Mouse (Mus musculus) embryonic facial prominence, embryonic 10.5 days (tissue): Measurements from ENCODE around the gene Atp1a2. TPM values are rescaled to one million over a fixed set of nuclear protein-coding genes. Genes with fewer than 3 reads are reported as not detected.

ENCODE experiments used
- DNase-seq: peaks from one replicate; pipeline ENCODE4 v3.0.0-alpha.2; 2017; ENCODE audit warnings: low spot score
- H3K27ac ChIP-seq: fragments of 300-500 bp; sonication (generic); replicated peaks from 2 replicates; pipeline ENCODE4 v1.5.1; 2016; ENCODE audit warnings: mild to moderate bottlenecking
- H3K27me3 ChIP-seq: fragments of 300-500 bp; sonication (generic); replicated peaks from 2 replicates; pipeline ENCODE4 v1.6.1; 2016; ENCODE audit warnings: low read depth, mild to moderate bottlenecking; ENCODE audit not compliant: poor library complexity, severe bottlenecking
- H3K36me3 ChIP-seq: fragments of 300-500 bp; sonication (generic); replicated peaks from 2 replicates; pipeline ENCODE4 v1.6.1; 2016; ENCODE audit warnings: mild to moderate bottlenecking, moderate library complexity
- H3K4me1 ChIP-seq: fragments of 300-500 bp; sonication (generic); 2 replicates; pipeline ENCODE4 v1.6.1; 2016
- H3K4me3 ChIP-seq: fragments of 300-500 bp; sonication (generic); 2 replicates; pipeline ENCODE4 v1.5.1; 2016; ENCODE audit warnings: mild to moderate bottlenecking, moderate library complexity
- H3K9me3 ChIP-seq: fragments of 300-500 bp; sonication (generic); 2 replicates; pipeline ENCODE4 v1.6.1; 2016; ENCODE audit warnings: mild to moderate bottlenecking
- WGBS: fragments of 180-500 bp; shearing (Covaris S2); methylation state at CpG from one replicate; pipeline ENCODE4 v1.1.7; 2016; 5-methylcytosine and 5-hydroxymethylcytosine counted together
- polyA plus RNA-seq: library from polyadenylated mRNA; unstranded; fragments of >200 nt; fragmentation: Nextera tagmentation; extraction: Ambion mirVana; gene quantifications from 2 replicates; pipeline ENCODE4 v1.2.1, GENCODE M21; 2016

Atp1a2 gene
- polyA plus RNA-seq, 1 experiment from 2014 or later = 1.4 TPM

DNA sequence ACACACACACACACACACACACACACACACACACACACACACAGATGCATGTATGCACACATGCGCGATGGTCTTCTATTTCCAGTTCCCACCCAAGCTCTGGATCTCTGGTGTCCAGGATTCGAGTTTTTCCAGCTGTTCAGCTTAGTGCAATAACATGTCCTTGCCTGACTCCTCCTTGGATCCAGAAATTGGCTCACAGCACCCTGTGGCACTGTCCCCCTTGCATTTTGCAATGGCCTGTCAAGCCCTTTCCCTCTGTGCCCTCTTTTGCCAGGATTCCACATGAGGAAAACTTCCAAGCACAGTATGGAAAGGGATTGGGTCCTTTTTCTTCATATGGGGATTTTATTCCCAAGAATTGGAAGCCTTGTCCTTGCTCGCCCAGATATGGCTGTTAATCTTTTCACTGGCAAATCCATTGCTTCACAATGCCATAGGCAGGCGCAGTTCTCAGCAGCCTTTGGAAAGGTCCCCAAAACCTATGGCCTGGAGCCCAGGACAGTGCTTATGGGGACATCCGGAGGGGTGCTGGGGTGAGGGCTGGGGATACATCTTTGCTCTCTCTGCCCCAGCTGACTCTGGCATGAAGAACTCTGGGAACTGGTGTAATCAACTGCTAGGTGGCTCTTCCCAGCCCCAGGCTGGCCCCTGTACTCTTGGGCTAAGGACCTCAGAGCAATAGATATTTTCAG is 901 bp downstream of the Atp1a2 start:
- 82% methylated on average over 6 of the region's 6 CpGs for WGBS
- H3K4me3 ChIP-seq = no peak overlapping the region
- H3K9me3 ChIP-seq = no peaks in the 10 kb centered on the region
- H3K27ac ChIP-seq = peak overlapping the region; percentile 71; the same call in 1 of the 2 replicates
- peaks cover 67% of the 10 kb centered on the region for H3K4me1 ChIP-seq
- no peak for DNase-seq
- H3K36me3 ChIP-seq = no peaks in the 10 kb centered on the region
- peaks cover 48% of the 10 kb centered on the region for H3K27me3 ChIP-seq

DNA sequence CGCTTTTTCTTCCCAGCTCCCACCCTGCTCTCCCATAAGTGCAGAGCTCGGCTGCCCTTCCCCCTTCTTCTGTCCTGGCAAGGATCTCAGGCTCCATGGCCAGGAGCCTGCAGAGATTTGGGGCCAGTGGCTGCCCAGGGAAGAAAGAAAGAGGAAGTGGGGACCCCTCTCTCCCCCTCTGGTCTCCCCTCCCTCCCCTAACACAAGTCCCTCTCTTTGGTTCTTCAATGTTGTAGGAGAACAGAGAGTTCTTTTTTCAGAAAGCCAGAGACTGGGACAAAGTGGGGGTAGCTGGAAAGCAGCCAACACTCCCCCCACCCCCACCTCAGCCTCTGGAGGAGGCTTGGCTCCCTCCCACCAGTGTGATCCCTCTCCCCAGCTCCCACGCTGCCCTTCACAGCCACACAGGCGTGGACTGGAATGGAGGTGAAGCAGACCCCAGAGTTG is 2.1 kb downstream of the Atp1a2 start:
- Histone ChIP-seq H3K4me1 (peaks cover 55% of the 10 kb centered on the region), H3K36me3 (no peaks in the 10 kb centered on the region), H3K9me3 (no peaks in the 10 kb centered on the region), H3K27me3 (peaks cover 47% of the 10 kb centered on the region), H3K4me3 (no peak overlapping the region), H3K27ac (peak overlapping the region; percentile 2; the same call in 1 of the 2 replicates)
- 54% methylated on average over 4 of the region's 4 CpGs for WGBS
- DNase-seq = no peak

DNA sequence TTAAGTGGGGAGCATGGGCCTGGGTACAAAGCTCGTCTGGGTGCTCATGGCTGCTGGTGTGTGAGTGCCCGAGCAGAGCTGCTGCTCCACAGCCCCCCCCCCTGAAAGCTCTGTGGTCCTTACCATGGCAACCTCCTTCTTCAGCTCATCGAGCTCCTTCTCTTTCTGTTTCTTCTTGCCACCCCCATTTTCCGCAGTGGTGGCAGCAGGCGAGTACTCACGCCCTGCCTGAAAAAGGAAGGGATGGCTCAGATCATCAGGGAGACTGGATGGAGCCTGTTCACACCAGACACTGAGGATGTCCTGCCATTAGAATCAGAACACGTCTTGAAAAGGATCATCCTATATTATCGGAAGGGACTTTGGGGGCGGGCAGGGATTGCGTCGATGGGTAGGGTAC is 4.4 kb downstream of the Atp1a2 start:
- Histone ChIP-seq H3K27ac (no peak overlapping the region), H3K4me3 (no peak overlapping the region), H3K36me3 (no peaks in the 10 kb centered on the region), H3K27me3 (peaks cover 24% of the 10 kb centered on the region), H3K9me3 (no peaks in the 10 kb centered on the region), H3K4me1 (peaks cover 33% of the 10 kb centered on the region)
- DNase-seq = no peak
- 92% methylated on average over 11 of the region's 11 CpGs for WGBS

DNA sequence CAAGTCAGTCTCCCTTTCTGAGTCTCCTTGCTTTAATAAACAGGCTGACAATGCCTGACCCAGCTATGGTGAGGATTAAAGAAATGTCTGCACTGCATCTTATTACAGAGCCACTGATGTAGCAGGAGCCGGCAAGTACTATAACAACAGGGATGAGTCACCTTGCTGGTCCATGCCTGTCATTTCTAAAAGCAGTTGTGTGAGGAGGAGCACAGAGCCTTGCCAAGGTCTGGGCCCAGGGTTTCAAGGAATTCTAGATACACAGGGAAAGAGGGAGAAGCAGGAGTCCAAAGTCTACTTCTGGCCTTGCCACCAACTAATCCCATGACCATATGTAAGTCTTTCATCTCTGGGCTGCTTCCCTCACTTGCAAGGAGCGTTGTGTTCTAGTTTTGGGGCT is 5.0 kb downstream of the Atp1a2 start:
- H3K36me3 ChIP-seq = no peaks in the 10 kb centered on the region
- H3K4me3 ChIP-seq = no peak overlapping the region
- H3K27ac ChIP-seq = no peak overlapping the region
- WGBS = 92% methylated on average over 2 of the region's 2 CpGs
- no peak for DNase-seq
- no peaks in the 10 kb centered on the region for H3K9me3 ChIP-seq
- H3K4me1 ChIP-seq = peaks cover 27% of the 10 kb centered on the region
- peaks cover 18% of the 10 kb centered on the region for H3K27me3 ChIP-seq

DNA sequence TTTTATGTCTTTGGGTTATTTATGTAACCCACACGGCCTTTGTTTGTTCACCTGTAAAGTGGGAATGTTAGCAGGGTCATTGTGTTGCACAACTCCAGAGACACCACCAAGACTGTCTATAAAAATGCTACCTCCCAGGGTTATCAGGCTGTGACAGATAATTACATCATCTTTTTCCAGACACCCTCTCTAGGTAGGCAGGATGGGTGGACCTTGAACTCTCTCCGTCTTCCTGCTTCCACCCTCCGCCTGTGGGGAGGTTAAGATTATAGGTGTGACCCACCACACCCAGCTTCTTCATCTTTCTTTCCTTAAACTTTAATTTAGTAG is 8.3 kb downstream of the Atp1a2 start:
- 88% methylated on average over 3 of the region's 3 CpGs for WGBS
- Histone ChIP-seq H3K4me1 (no peaks in the 10 kb centered on the region), H3K27me3 (peaks cover 2% of the 10 kb centered on the region; the same call in 1 of the 2 replicates)

DNA sequence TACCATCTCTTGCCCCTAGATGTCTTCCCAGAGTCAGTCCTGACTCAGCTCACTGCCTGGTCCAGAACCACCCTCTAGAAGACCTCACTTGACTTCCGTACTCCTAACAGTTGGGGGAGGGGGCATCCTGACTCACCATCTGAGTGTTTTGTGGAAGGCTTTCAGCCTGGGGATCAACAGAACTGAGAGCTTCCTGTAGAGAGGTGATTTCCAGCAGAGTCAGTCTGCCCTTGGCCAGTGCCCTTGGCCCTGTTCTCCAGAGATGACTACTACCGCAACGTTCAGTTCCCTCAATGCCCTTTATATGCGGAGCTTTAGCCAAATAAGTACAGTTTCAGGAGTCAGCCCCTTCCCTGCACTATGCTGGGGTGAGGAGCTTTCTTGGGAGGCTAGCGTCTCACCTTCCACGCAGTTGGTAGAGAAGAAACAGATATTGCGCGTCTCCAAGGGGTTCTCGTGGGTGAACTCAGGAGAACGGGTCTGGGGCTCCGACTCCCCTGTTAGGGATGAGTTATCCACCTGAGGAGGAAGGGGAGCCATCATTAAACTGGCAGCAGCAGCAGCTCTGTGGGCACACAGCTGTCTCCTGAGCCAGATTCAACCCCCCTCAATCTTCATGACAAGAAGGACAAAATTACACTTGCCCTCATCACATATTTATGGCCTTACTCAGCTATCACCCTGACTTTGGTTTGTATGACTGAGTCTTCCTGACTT is 8.8 kb downstream of the Atp1a2 start:
- WGBS = 93% methylated on average over 11 of the region's 11 CpGs
- no peak for DNase-seq
- H3K4me3 ChIP-seq = no peak overlapping the region
- H3K36me3 ChIP-seq = no peaks in the 10 kb centered on the region
- H3K9me3 ChIP-seq = no peaks in the 10 kb centered on the region
- H3K4me1 ChIP-seq = no peaks in the 10 kb centered on the region
- peaks cover 2% of the 10 kb centered on the region; the same call in 1 of the 2 replicates for H3K27me3 ChIP-seq
- no peak overlapping the region for H3K27ac ChIP-seq

More for the DNA sequence above, 8.3 kb downstream of the Atp1a2 start:
- Histone ChIP-seq H3K27ac (no peak overlapping the region), H3K36me3 (no peaks in the 10 kb centered on the region), H3K9me3 (no peaks in the 10 kb centered on the region), H3K4me3 (no peak overlapping the region)
- DNase-seq = no peak

DNA sequence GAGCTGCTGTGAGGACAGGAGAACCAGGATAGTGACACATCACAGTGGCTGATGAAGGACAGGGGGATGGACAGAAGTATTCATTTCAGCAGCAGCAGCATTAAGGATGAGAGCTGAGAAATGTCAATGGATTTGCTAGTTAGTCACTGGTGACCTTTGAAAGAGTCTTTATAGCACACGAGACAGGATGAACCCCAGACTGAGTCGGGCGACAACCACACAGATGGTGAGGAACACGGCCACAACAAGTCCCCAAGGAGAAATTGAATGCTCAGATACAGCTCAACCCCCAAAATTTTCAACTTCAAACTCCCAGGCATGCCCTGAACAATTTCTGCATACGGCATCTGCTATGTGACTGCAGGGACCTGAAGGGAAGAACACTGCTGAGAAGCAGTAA is 11.1 kb downstream of the Atp1a2 start:
- peaks cover 2% of the 10 kb centered on the region; the same call in 1 of the 2 replicates for H3K27me3 ChIP-seq
- DNase-seq = no peak
- no peak overlapping the region for H3K4me3 ChIP-seq
- 88% methylated on average over 5 of the region's 5 CpGs for WGBS
- H3K9me3 ChIP-seq = no peaks in the 10 kb centered on the region
- no peaks in the 10 kb centered on the region for H3K36me3 ChIP-seq
- H3K4me1 ChIP-seq = no peaks in the 10 kb centered on the region
- no peak overlapping the region for H3K27ac ChIP-seq

DNA sequence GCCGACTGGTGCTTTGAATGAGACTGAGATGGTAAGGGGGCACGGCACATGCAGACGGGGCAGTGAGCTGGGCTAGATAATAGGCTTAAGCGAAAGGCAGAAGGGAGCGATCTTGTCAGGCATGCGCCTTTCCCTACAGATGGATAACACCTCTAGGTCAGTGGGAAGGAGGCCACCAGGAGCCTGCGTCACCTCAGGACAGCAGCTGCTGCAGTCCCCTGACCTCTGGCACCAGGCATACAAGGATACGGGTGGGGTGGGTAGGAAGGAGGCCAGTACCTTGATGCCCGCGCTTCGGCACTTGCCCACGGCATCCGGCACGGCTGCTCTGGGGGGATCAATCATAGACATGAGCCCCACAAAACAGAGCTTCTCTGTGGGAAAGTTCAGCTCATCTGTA is 13.6 kb downstream of the Atp1a2 start:
- 85% methylated on average over 14 of the region's 14 CpGs for WGBS
- no peak for DNase-seq

DNA sequence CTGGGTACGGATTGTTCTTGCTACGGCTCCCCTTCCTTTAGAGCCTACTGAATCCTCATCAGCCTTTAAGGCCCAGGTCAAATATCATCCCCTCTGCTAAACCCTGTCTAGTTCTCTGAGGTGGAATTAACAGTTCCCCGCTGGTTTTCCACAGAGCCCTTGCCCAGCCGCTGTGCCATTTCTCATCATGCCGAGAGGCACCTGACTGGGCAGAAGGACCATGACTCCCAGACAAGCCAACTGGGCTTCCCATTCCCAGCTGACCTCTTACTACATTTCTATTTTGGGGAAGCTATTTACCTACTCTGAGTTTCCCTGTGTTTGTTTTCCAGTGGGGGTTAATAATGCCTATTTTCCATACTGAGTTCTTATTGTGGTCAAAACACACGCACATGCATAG is 14.8 kb downstream of the Atp1a2 start:
- H3K4me1 ChIP-seq = no peaks in the 10 kb centered on the region
- H3K9me3 ChIP-seq = no peaks in the 10 kb centered on the region
- H3K4me3 ChIP-seq = no peak overlapping the region
- no peak for DNase-seq
- 93% methylated on average over 6 of the region's 6 CpGs for WGBS
- no peaks in the 10 kb centered on the region for H3K36me3 ChIP-seq
- H3K27ac ChIP-seq = no peak overlapping the region
- peaks cover 2% of the 10 kb centered on the region; the same call in 1 of the 2 replicates for H3K27me3 ChIP-seq

More for the DNA sequence above, 13.6 kb downstream of the Atp1a2 start:
- H3K9me3 ChIP-seq = no peaks in the 10 kb centered on the region
- H3K36me3 ChIP-seq = no peaks in the 10 kb centered on the region
- no peak overlapping the region for H3K4me3 ChIP-seq
- H3K4me1 ChIP-seq = no peaks in the 10 kb centered on the region
- H3K27ac ChIP-seq = no peak overlapping the region
- H3K27me3 ChIP-seq = peaks cover 2% of the 10 kb centered on the region; the same call in 1 of the 2 replicates

DNA sequence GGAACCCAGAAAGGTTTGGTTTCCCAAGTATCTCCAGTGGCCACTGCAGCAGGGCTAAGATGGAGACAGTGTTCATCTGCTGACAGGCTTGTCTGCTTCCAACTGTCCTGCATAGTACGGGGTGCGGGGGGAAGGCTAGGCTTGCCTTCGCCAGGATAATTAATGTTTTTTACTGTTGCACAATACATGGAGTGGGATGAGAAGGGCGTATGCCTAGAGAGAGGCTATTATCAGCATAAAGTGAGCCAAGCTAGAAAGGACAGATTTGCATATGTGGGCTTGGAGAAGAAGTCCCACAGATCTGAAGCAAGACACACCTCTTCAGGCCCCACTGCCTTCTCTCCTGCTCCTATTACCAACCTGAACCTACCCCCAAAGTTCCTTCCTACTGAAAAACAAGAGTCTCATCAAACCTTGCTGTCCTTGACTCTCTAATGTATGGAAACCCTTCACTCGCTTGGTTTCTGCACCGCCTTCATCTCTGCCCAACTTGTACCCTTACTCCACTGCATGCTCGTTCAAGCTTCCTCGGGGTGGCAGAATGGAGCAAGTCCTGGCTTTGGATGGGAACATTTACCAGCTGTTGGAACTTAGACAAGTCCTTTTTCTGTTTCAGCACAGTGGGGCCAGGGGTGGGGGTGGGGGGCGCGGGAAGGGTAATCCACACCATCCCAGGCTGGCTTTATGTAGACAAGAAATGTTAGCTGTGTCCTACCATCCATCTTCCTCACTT is 16.2 kb downstream of the Atp1a2 start:
- Histone ChIP-seq H3K4me1 (no peaks in the 10 kb centered on the region), H3K27me3 (peaks cover 2% of the 10 kb centered on the region; the same call in 1 of the 2 replicates), H3K4me3 (no peak overlapping the region), H3K27ac (no peak overlapping the region), H3K36me3 (no peaks in the 10 kb centered on the region), H3K9me3 (no peaks in the 10 kb centered on the region)
- no peak for DNase-seq
- WGBS = 87% methylated on average over 10 of the region's 10 CpGs

DNA sequence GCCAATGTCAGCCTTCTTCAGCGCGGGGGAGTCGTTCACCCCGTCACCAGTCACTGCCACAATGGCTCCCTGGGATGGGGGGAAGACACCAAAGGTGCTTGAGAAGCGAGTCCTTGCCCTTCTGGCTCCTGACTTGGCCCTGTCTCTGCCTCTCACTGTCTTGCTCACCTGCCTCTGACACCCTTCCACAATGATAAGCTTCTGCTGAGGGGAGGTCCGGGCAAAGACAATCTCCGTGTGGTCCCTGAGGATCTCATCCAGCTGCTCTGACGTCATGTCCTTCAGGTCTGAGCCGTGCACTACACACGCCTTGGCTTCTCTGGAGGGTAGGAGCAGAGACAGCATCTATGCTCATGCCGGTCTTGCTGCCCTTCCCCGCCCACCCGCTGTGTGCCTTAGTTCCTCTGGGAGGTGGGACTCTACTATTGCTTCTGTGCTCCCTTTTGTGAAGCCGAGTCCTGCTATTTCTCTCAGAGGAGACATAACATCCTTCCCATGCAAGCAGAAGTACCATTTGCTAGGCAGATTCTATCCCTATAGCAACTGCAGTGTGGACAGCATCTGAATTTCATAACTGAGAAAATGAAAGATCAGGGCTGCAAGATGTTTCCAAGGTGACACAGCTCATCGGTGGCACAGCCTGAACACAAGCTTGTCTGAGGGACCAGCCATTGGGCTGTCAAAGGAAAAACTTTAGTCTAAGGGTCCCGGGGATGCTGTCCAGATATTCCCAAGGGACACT is 17.9 kb downstream of the Atp1a2 start:
- no peak for DNase-seq
- no peaks in the 10 kb centered on the region for H3K36me3 ChIP-seq
- H3K27ac ChIP-seq = no peak overlapping the region
- WGBS = 85% methylated on average over 16 of the region's 16 CpGs
- no peaks in the 10 kb centered on the region; the same call in 1 of the 2 replicates for H3K27me3 ChIP-seq
- no peaks in the 10 kb centered on the region for H3K9me3 ChIP-seq
- H3K4me3 ChIP-seq = no peak overlapping the region
- no peaks in the 10 kb centered on the region for H3K4me1 ChIP-seq

DNA sequence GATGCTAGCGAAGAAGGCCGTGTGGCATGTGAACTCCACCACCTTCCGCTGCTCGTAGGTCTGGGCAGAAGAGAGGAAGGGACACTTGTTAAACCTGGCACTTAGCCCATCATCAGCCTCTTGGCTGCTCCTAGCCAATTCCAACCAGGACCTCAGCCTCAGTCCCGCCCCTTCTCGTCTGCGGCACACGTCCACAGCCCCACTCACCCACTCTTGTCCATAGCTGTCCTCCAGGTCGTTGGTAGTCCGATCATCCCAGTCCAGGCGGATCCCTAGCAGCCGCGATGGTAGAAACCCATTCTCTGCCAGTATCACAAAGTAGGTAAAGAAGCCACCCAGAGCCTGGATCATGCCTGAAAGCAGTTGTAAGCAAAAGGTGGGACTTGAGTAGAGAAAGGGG is 19.5 kb downstream of the Atp1a2 start:
- Histone ChIP-seq H3K9me3 (no peaks in the 10 kb centered on the region), H3K27ac (no peak overlapping the region), H3K4me1 (peaks cover 9% of the 10 kb centered on the region), H3K36me3 (no peaks in the 10 kb centered on the region), H3K4me3 (no peak overlapping the region), H3K27me3 (no peaks in the 10 kb centered on the region)
- DNase-seq = no peak
- 95% methylated on average over 13 of the region's 13 CpGs for WGBS
